Mouse (Mus musculus) intestine, embryonic 14.5 days (tissue): ENCODE data around the gene Rps6ka2. TPM values are rescaled to one million over a fixed set of nuclear protein-coding genes. Genes with fewer than 3 reads are reported as not detected.

Source experiments
- ATAC-seq: fragments of 200-750 bp; cut with Nextera tagmentation; replicated peaks from 2 replicates; pipeline ENCODE4 v1.8.0; 2017; ENCODE audit warnings: low read depth, moderate number of reproducible peaks, moderate TSS enrichment, moderate library complexity; ENCODE audit not compliant: low FRiP score, low TSS enrichment
- DNase-seq: peaks from one replicate; pipeline ENCODE4 v3.0.0-alpha.2; 2018; ENCODE audit warnings: low spot score
- H3K27ac ChIP-seq: fragments of 300-500 bp; sonication (generic); 2 replicates; pipeline ENCODE4 v1.5.1; 2014; ENCODE audit warnings: low read depth, mild to moderate bottlenecking, control low read depth
- H3K27me3 ChIP-seq: fragments of 300-500 bp; sonication (generic); replicated peaks from 2 replicates; pipeline ENCODE4 v1.6.1; 2014; ENCODE audit warnings: low read length, control low read depth; ENCODE audit not compliant: control insufficient read depth, insufficient read depth
- H3K36me3 ChIP-seq: fragments of 300-500 bp; sonication (generic); 2 replicates; pipeline ENCODE4 v1.6.1; 2014; ENCODE audit warnings: low read length, control low read depth; ENCODE audit not compliant: control insufficient read depth, insufficient read depth
- H3K4me1 ChIP-seq: fragments of 300-500 bp; sonication (generic); replicated peaks from 2 replicates; pipeline ENCODE4 v1.6.1; 2014; ENCODE audit warnings: low read length, control low read depth, mixed read lengths; ENCODE audit not compliant: control insufficient read depth, insufficient read depth
- H3K4me2 ChIP-seq: fragments of 300-500 bp; sonication (generic); 2 replicates; pipeline ENCODE4 v1.6.1; 2014; ENCODE audit warnings: low read length
- H3K4me3 ChIP-seq: fragments of 300-500 bp; sonication (generic); 2 replicates; pipeline ENCODE4 v1.5.1; 2014; ENCODE audit warnings: low read depth, low read length, control low read depth, mixed read lengths
- H3K9ac ChIP-seq: fragments of 300-500 bp; sonication (generic); 2 replicates; pipeline ENCODE4 v1.6.1; 2014; ENCODE audit warnings: mild to moderate bottlenecking, low read length
- H3K9me3 ChIP-seq: fragments of 300-500 bp; sonication (generic); 2 replicates; pipeline ENCODE4 v1.6.1; 2016; ENCODE audit warnings: low read length, control low read depth; ENCODE audit not compliant: control insufficient read depth
- WGBS: fragments of 180-500 bp; shearing (Covaris S2); extraction: QIAGEN DNeasy Blood & Tissue Kit; methylation state at CpG from one replicate; pipeline ENCODE4 v1.1.7; 2014; 5-methylcytosine and 5-hydroxymethylcytosine counted together
- polyA plus RNA-seq: library from polyadenylated mRNA; unstranded; fragments of >200 nt; fragmentation: Nextera tagmentation; extraction: Ambion mirVana; gene quantifications from 2 replicates; pipeline ENCODE4 v1.2.1, GENCODE M21; 2014

Rps6ka2 gene
- polyA plus RNA-seq, 1 experiment from 2014 or later, result 15.1 TPM

DNA sequence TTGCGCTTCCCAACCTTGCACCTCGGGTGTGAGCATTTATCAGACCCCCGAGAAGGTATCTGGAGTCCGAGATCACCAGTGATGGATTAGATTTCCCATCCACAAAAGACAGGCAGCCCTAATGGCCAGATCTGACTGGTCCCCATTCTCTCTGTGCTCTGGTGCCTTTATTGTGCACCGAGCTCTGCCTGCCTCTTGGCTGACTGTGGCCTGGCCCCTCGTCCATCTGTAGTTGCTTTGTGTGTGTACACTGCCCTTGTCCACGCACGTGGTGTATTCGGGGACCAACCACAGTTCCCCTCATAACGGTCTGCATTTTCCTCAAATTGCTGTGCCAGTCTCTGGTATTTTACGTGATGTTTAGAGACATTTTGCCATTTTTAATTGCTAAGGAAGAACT, 40.7 kb downstream of the Rps6ka2 start:
- Histone ChIP-seq H3K4me2 (no peak overlapping the region), H3K4me1 (peaks cover 1% of the 10 kb centered on the region; the same call in 1 of the 2 replicates), H3K9ac (no peak overlapping the region), H3K9me3 (no peaks in the 10 kb centered on the region), H3K36me3 (no peaks in the 10 kb centered on the region), H3K4me3 (no peak overlapping the region), H3K27me3 (no peaks in the 10 kb centered on the region), H3K27ac (no peak overlapping the region)
- WGBS, result 64% methylated on average over 11 of the region's 11 CpGs
- DNase-seq (no peak), ATAC-seq (no peak)

DNA sequence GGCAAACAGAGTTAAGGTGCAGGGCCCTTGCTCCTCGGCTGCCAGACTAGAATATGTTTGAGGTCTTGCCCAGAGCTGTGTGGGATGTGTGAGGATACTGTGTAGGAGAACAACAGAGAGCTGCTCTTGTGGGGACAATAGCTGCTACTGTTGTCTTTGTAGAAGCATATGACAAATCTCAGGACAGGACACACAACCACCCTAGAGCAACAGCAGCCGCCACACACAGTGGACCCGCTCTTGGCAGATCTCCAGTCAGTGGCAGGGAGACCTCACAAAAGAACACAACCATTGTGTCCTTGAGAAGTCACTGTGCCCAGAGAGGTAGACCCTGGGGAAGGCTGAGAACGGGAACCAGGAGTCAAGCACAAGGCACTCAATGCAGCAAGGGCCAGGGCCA, 42.0 kb downstream of the Rps6ka2 start:
- DNase-seq (no peak), ATAC-seq (no peak)
- Histone ChIP-seq H3K4me2 (no peak overlapping the region), H3K4me3 (no peak overlapping the region), H3K9ac (no peak overlapping the region), H3K4me1 (no peaks in the 10 kb centered on the region), H3K9me3 (no peaks in the 10 kb centered on the region), H3K27me3 (no peaks in the 10 kb centered on the region), H3K36me3 (no peaks in the 10 kb centered on the region), H3K27ac (no peak overlapping the region)
- WGBS, result 84% methylated on average over 4 of the region's 4 CpGs

DNA sequence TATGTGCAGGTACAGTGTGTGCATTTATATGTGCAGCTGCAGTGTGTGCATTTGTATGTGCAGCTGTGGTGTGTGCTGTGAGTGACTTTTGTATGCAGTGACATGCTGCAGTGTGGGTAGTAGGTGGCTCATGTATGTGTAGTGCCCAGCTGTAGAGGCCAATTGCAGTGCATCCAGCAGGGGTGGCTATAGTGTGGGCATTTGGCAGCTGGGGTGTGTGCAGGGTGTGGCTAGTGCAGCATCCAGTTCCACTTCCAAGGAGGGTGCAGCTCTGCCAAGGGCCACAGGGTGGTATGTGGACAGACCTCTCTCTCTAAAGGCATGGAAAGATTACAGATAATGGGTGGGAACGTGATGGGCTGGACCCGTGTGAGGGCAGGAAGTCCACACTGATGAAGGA, 43.3 kb downstream of the Rps6ka2 start:
- H3K4me1 ChIP-seq, result no peaks in the 10 kb centered on the region
- no peak overlapping the region for H3K9ac ChIP-seq
- no peaks in the 10 kb centered on the region for H3K36me3 ChIP-seq
- no peaks in the 10 kb centered on the region for H3K27me3 ChIP-seq
- no peak overlapping the region for H3K27ac ChIP-seq
- DNase-seq (no peak), ATAC-seq (no peak)
- no peak overlapping the region for H3K4me2 ChIP-seq
- no peaks in the 10 kb centered on the region for H3K9me3 ChIP-seq
- no peak overlapping the region for H3K4me3 ChIP-seq
- 74% methylated on average over 2 of the region's 2 CpGs for WGBS

DNA sequence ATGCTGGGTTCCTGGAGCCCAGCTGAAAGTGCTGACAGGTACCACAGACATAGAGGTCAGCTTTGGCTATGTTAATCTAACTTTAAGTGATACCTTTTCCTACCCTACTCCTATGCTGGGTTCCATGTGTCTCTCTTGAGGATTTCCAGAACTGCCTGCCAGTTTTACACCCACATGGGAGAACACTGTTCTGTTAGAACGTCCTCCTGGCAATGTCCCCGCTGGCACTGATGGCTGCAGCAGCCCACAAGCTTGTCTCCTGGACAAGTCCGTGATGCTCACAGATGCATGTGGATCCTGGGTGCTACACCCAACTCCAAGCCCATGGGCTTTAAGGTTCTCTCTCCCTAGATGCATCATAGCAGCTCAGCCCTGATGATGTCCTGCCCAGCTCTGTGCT, 44.1 kb downstream of the Rps6ka2 start:
- H3K4me1 ChIP-seq, result peaks cover 5% of the 10 kb centered on the region
- no peaks in the 10 kb centered on the region for H3K9me3 ChIP-seq
- no peak for ATAC-seq
- H3K9ac ChIP-seq, result no peak overlapping the region
- no peak for DNase-seq
- H3K27me3 ChIP-seq, result no peaks in the 10 kb centered on the region
- 88% methylated on average over 3 of the region's 3 CpGs for WGBS
- H3K4me2 ChIP-seq, result no peak overlapping the region
- no peak overlapping the region for H3K27ac ChIP-seq
- H3K4me3 ChIP-seq, result no peak overlapping the region
- no peaks in the 10 kb centered on the region for H3K36me3 ChIP-seq

DNA sequence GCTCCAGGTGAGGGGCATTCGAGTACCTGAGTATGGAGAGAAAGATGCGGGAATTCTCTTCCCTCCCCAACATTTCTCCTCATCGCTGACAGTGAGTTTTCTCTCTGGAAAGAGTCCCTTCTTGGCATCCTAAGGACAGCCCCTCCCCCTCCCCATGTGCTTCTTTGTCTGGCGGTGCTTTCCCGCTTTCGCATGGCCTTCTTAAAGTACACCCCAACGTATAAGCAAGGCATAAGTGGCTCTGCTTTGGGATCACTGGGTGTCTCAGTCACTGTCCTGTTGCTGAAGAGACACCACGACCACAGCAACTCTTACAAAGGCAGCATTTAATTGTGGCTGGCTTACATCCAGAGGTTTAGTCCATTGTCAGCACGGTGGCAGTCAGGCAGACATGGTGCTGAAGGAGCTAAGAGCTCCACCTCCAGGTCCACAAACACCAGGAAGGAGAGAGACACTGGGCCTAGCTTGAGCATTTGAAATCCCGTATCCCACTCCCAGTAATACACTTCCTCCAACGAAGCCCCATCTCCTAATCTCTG, 47.9 kb downstream of the Rps6ka2 start:
- DNase-seq, result no peak
- no peak overlapping the region for H3K9ac ChIP-seq
- H3K27me3 ChIP-seq, result no peaks in the 10 kb centered on the region
- no peak overlapping the region for H3K27ac ChIP-seq
- H3K4me2 ChIP-seq, result no peak overlapping the region
- H3K36me3 ChIP-seq, result no peaks in the 10 kb centered on the region
- WGBS, result 78% methylated on average over 11 of the region's 11 CpGs
- no peak for ATAC-seq
- H3K9me3 ChIP-seq, result no peaks in the 10 kb centered on the region
- peaks cover 8% of the 10 kb centered on the region for H3K4me1 ChIP-seq
- no peak overlapping the region for H3K4me3 ChIP-seq

DNA sequence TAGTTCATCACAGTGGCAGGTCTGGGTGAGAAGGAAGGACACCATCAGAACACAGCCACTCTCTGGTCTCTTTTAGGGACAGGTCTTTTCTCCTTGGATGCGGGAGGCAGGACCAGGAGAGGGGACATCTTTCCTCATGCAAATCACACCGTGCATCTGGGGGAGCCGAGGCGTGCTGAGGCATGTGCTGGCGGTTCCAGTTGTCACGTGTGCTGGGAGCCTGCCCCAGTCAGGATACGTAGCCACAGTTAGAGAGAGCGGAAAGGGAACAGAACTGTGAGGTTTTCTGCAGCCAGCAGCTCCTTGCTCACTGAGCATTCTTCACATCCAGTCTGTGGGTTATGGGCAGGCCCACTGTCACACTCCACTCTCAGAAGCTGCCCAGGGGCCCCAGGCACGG, 48.5 kb downstream of the Rps6ka2 start:
- Histone ChIP-seq H3K27ac (no peak overlapping the region), H3K27me3 (no peaks in the 10 kb centered on the region), H3K4me3 (no peak overlapping the region), H3K36me3 (no peaks in the 10 kb centered on the region), H3K4me2 (no peak overlapping the region), H3K4me1 (peaks cover 8% of the 10 kb centered on the region), H3K9ac (no peak overlapping the region), H3K9me3 (no peaks in the 10 kb centered on the region)
- DNase-seq (no peak), ATAC-seq (no peak)
- whole genome bisulfite sequencing, result 87% methylated on average over 9 of the region's 9 CpGs

DNA sequence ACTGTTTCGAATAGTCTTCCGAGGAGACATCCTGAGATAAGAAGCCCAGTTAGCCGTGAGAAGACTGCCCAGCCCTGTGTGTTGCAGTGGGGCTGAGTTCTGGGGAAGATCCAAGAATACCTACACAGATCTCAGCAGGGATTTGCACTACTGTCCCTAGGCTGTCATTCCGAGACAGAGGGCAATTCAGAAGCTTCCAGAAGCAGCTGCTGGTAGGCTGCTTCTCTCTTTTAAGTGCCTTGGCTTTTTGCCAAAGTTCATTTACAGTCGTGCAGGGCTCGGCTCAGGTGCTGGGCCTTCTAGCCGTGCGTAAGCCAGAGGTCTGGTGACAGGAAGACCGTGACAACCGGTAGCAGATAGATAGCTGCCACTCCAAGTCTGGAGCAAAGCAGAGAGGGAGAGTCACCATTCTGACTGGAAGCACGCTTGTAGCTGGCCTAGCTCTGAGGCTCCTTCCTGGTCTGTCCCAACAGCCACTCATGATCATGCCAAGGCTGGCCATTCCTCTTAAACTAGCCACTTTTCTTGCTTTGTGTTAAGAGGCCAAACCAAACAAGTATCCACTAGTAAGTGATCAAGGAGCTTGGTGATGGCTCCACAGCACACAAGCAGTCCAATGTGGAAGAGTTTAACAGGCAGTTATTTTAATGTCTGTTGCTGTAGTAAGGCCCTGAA, 49.3 kb downstream of the Rps6ka2 start:
- peak; percentile 60 for DNase-seq
- WGBS, result 35% methylated on average over 11 of the region's 11 CpGs
- H3K4me2 ChIP-seq, result no peak overlapping the region
- no peaks in the 10 kb centered on the region for H3K9me3 ChIP-seq
- no peaks in the 10 kb centered on the region for H3K27me3 ChIP-seq
- no peak overlapping the region for H3K4me3 ChIP-seq
- no peak overlapping the region for H3K27ac ChIP-seq
- no peaks in the 10 kb centered on the region for H3K36me3 ChIP-seq
- H3K4me1 ChIP-seq, result peaks cover 8% of the 10 kb centered on the region
- no peak overlapping the region for H3K9ac ChIP-seq
- peak; percentile 73; the same call in 1 of the 2 replicates for ATAC-seq

DNA sequence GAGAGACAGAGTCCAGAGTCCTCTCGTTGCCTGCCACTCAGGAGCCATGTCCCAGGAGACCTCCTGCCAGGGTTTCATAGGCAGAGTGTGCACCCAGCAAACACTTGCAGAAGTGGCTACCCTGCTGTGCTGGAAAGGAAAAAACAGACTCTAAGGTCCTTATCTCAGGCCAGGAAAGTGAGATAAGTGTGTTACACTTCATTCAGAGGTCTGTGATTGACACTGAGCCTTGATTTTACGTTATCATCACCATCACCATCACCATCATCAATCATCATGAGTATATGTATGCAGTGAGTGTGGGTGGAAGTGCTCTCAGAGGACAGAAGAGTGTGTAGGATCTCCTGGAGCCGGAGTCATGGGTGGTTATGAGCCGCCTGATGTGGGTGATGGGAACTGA, 51.4 kb downstream of the Rps6ka2 start:
- Histone ChIP-seq H3K4me2 (no peak overlapping the region), H3K4me1 (peaks cover 8% of the 10 kb centered on the region), H3K36me3 (no peaks in the 10 kb centered on the region), H3K9me3 (no peaks in the 10 kb centered on the region), H3K27me3 (no peaks in the 10 kb centered on the region), H3K9ac (no peak overlapping the region), H3K4me3 (no peak overlapping the region), H3K27ac (no peak overlapping the region)
- ATAC-seq (no peak), DNase-seq (no peak)
- WGBS, result 88% methylated on average over 4 of the region's 4 CpGs

DNA sequence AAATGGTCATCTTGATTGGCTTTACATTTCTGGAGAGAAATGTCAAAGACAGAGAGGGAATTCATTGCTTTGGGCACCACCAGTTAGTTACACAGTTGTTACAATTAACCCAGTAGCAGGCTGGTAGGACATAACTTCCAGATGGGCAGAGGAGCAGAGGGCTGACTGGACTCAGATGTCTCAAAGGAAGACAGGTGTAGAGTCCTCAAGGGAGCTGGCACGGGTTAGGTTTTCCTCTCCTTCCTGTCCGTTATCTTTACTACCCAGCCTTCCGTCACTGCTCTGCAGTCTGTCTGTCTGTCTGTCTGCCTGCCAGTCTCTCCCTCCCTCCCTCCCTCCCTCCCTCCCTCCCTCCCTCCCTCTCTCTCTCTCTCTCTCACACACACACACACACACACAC, 52.3 kb downstream of the Rps6ka2 start:
- H3K9me3 ChIP-seq, result no peaks in the 10 kb centered on the region

More for the DNA sequence above, 52.3 kb downstream of the Rps6ka2 start:
- Histone ChIP-seq H3K4me2 (no peak overlapping the region), H3K27me3 (no peaks in the 10 kb centered on the region), H3K27ac (no peak overlapping the region), H3K9ac (no peak overlapping the region), H3K4me3 (no peak overlapping the region), H3K4me1 (peaks cover 11% of the 10 kb centered on the region), H3K36me3 (no peaks in the 10 kb centered on the region)
- DNase-seq (no peak), ATAC-seq (no peak)
- WGBS, result 69% methylated on average over 3 of the region's 3 CpGs
